Mouse (Mus musculus): ENCODE results near the gene Aim2. TPM values are rescaled to one million over a fixed set of nuclear protein-coding genes. Genes with fewer than 3 reads are reported as not detected.

The Aim2 gene
- total RNA-seq, 2 experiments from 2014 or later: 68.1 to 91.8 TPM

GRCm38 (mm10) chr1:173343934-173344333 lies 6.7 kb upstream of the Aim2 start:
- no peak for ATAC-seq (ENCODE audit: poor library complexity, severe bottlenecking)

- no peak for ATAC-seq (ENCODE audit: poor library complexity, severe bottlenecking)
Measured at GRCm38 (mm10) chr1:173345112-173345511, 5.6 kb upstream of the Aim2 start.

GRCm38 (mm10) chr1:173348527-173348926 lies 2.2 kb upstream of the Aim2 start:
- no peak for ATAC-seq (ENCODE audit: poor library complexity, severe bottlenecking)

- no peak for ATAC-seq (ENCODE audit: poor library complexity, severe bottlenecking)
Measured at GRCm38 (mm10) chr1:173349192-173349591, 1.5 kb upstream of the Aim2 start.

- ATAC-seq (ENCODE audit: poor library complexity, severe bottlenecking): peak; percentile 55; the same call in 1 of the 2 replicates
Measured at GRCm38 (mm10) chr1:173349946-173350345, 733 bp upstream of the Aim2 start.

GRCm38 (mm10) chr1:173355107-173355846 lies 4.6 kb downstream of the Aim2 start:
- no peak for ATAC-seq (ENCODE audit: poor library complexity, severe bottlenecking)

GRCm38 (mm10) chr1:173356699-173357098 lies 6.0 kb downstream of the Aim2 start:
- no peak for ATAC-seq (ENCODE audit: poor library complexity, severe bottlenecking)

GRCm38 (mm10) chr1:173357799-173358198 lies 7.1 kb downstream of the Aim2 start:
- no peak for ATAC-seq (ENCODE audit: poor library complexity, severe bottlenecking)

- ATAC-seq (ENCODE audit: poor library complexity, severe bottlenecking): no peak
Measured at GRCm38 (mm10) chr1:173359590-173360290, 9.1 kb downstream of the Aim2 start.

GRCm38 (mm10) chr1:173361651-173362050 lies 11.0 kb downstream of the Aim2 start:
- ATAC-seq (ENCODE audit: poor library complexity, severe bottlenecking): no peak

- no peak for ATAC-seq (ENCODE audit: poor library complexity, severe bottlenecking)
Measured at GRCm38 (mm10) chr1:173363436-173363835, 12.8 kb downstream of the Aim2 start.

- ATAC-seq (ENCODE audit: poor library complexity, severe bottlenecking): no peak
Measured at GRCm38 (mm10) chr1:173364125-173364800, 13.6 kb downstream of the Aim2 start.

GRCm38 (mm10) chr1:173365970-173366409 lies 15.3 kb downstream of the Aim2 start:
- peak; percentile 80 for ATAC-seq (ENCODE audit: poor library complexity, severe bottlenecking)

- peak; percentile 12; the same call in 1 of the 2 replicates for ATAC-seq (ENCODE audit: poor library complexity, severe bottlenecking)
Measured at GRCm38 (mm10) chr1:173366701-173367355, 16.1 kb downstream of the Aim2 start.

GRCm38 (mm10) chr1:173367356-173368046 lies 16.8 kb downstream of the Aim2 start, which contains the start of gene Cadm3:
Cadm3 (minus strand) TSS chr1:173367695.
- peak; percentile 13; the same call in 1 of the 2 replicates for ATAC-seq (ENCODE audit: poor library complexity, severe bottlenecking)

- ATAC-seq (ENCODE audit: poor library complexity, severe bottlenecking): no peak
Measured at GRCm38 (mm10) chr1:173369611-173370010, 18.9 kb downstream of the Aim2 start.

- ATAC-seq (ENCODE audit: poor library complexity, severe bottlenecking): no peak
Measured at GRCm38 (mm10) chr1:173370456-173370855, 19.8 kb downstream of the Aim2 start.

GRCm38 (mm10) chr1:173371586-173371985 lies 20.9 kb downstream of the Aim2 start:
- ATAC-seq (ENCODE audit: poor library complexity, severe bottlenecking): no peak

- ATAC-seq (ENCODE audit: poor library complexity, severe bottlenecking): peak; percentile 69
Measured at GRCm38 (mm10) chr1:173374020-173374419, 23.3 kb downstream of the Aim2 start.

GRCm38 (mm10) chr1:173377380-173378112 lies 26.9 kb downstream of the Aim2 start:
- peak; percentile 77 for ATAC-seq (ENCODE audit: poor library complexity, severe bottlenecking)

Measured in megakaryocyte, adult 5-6 weeks (primary cell).